Mouse (Mus musculus) cerebellum, adult 8-10 months (tissue): ENCODE measurements at regions not wholly inside any gene's neighbourhood (a gene's known extent, or its start where the extent isn't known, plus 50 kb on each side); places are given as distances from the start of the nearest gene placed in this dataset.
"Not testable (repeated sequence)": the region's sequence is repeated elsewhere in the genome, so short reads cannot be mapped to it uniquely, and the experiment has no call there.

Experiments used
- DNase-seq: peaks from one replicate; pipeline ENCODE4 v3.0.0; 2022

- no peak for DNase-seq
Measured at GRCm38 (mm10) chr13:70205334-70205733, 403.1 kb downstream of the Med10 start.

DNA sequence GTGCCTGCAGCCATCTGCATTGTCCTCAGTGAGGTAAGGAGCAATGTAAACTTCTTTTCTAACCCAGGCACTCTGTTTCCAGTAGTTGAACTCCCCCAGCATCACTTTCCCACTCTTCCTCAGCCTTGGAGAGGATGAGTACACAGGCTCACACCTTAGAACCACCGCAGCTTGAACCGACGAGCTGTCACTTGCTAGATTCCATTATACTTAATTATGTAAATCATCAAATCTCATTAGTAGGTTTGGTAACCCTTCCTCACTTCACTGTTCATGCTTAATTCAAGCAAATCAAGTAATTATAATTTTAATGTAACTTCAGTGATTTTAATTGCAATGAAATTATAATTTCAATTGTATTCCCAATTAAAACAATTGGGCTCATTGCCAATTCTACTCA is 408.0 kb downstream of the Med10 start:
- DNase-seq, result no peak

GRCm38 (mm10) chr13:70213017-70213416 is 410.8 kb downstream of the Med10 start:
- no peak for DNase-seq

- no peak for DNase-seq
Measured at GRCm38 (mm10) chr13:70213622-70214021, 411.4 kb downstream of the Med10 start.

DNA sequence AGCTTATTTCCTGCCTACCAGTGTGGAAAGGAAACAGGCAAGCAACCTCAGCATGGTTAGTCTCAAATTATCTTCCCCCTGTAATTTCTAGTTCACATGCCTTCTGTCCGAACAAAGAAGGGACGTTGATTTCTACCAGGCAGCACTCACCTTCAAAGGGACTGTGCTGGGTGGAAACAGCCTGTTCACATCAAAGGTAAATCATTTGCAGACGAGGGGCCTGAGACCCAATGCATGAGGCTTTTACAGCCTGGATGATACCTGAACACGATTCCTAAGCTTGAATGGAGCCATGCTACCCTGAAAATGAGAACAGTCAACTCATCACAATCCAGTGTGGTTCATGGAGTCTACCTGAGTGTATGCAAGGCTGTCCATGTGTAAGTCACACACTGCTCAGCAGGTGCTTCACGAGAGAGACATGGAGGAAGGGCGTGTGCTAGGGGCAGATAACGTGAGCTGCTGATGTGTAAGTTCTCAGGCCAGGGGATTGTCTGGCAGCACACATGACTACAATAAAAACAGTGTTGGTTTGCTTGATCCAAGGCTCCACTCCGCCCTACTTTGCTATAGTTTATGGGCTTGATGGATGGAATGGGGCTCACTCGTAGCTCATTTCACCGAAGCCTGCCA is 411.9 kb downstream of the Med10 start:
- DNase-seq, result no peak

DNA sequence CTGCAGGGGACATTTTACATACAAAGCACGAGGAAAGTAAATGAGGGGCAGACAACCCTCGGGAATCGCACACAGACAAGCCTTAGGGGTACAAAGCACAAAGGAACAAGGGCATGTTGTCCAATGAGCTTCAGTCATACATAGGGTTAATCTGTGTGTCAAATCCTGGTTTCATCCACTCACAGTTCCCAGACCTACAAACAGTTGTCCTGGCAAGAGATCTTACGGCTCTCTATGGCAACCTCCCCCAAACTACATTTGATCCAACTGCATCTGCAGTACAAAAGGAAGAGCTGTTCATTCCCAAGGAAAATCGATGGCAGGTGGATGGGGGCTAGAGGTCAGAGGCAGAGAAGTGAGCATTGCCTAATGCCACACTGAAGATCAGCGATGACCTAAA is 413.9 kb downstream of the Med10 start:
- no peak for DNase-seq

DNA sequence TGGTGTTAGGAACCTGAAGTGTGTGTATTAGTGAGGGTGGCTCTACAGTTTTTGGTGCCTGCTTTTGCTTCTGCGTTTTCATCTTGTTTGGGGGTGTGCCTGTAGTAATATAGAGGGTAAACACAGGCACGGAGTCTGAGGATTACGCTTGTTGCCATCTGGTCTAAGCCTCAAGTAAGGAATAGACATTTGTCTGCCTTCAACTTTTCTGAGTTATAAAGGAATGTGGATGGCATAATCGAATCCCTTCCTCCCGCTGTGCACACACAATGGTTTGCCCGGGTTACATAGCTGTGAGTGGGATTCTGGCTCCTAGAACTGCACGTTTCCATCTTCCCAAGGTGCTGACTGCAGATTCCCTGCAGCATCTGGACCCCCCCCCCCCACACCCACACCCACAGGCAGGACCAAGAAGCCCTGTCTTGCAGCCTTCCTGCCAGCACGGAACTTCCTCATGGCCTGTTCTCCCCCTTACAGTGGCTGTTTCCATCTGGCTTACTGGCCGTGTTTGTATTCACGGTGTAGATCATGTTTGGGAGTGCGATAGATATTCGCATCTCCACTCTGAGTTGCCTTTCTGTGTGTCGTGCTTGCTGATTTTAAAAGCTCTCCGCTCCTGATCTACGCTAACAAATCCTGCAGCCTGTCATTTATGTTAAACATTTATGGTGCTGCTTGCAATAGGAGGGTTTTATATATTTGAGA is 415.4 kb downstream of the Med10 start:
- no peak for DNase-seq

DNA sequence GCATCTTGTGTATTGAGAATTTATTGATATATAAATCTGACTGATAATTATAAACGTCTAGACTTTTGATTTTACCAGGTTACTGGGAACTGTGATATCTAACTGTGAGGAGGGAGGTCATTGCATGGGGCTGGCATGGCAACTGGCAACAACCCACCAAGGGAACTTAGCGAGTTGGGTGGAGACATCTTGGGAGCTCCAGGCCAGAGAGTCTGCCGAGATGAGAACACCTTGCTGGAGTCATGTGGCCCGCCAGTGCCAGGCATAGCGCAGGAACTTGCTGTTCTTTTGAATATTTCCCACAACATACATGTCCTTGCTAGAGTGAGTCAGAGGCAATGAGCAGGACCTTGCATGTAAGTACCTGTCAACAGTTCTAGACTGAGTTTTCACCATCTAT is 413.9 kb downstream of the Ice1 start:
- DNase-seq, result no peak

DNA sequence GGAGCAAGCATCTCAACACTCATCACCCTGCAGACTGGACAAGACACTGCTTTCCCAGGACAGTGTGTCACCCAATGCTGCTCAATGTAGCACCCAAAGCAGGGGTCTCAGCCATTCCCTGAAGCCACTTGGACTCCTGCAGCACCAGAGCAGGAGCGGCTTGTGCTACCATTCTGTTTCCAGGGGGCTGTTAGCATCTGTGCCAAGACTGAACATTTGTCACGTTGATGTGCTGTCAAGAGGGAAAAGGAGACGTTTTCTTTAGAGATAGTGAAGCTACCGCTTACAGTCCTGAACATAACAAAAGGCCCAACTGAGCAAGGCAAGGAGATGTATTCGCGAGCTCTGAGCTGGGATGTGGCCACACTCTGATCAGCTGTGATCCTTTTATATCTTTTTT is 410.3 kb downstream of the Ice1 start:
- DNase-seq, result no peak

GRCm38 (mm10) chr13:70233896-70234799 is 403.3 kb downstream of the Ice1 start:
- DNase-seq, result peak; percentile 82

- DNase-seq, result no peak
Measured at GRCm38 (mm10) chr13:70243598-70244157, 393.8 kb downstream of the Ice1 start.

DNA sequence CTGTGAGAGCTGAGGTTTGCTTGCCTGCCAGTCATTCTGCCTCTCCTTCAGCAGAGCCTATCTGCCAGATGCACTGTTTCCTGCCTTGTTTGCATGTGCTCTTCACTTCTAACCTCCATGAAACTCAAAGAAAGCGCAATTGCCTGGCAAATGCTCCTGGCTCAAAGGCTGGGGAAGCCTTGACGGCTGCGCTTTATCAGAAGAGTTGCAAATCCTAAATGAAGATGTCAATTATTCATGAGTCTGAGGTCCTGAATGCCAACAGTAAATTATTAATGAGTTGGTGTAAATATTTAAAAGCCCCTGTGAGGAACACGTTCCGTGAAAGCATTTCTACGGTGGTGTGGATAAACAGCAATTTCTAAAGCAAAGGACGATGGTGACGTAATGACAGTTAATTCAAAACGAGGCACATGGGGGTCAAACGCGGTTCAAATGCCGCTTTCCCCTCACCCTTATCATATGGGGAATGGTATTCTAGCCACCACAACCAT is 377.4 kb downstream of the Ice1 start:
- no peak for DNase-seq

GRCm38 (mm10) chr13:70263654-70264053 is 373.8 kb downstream of the Ice1 start:
- no peak for DNase-seq

- not testable (repeated sequence) for DNase-seq
Measured at GRCm38 (mm10) chr13:70276884-70277378, 360.5 kb downstream of the Ice1 start.

GRCm38 (mm10) chr13:70277667-70278591 is 359.5 kb downstream of the Ice1 start:
- DNase-seq, result no peak

- no peak for DNase-seq
Measured at GRCm38 (mm10) chr13:70281051-70281847, 356.2 kb downstream of the Ice1 start.

DNA sequence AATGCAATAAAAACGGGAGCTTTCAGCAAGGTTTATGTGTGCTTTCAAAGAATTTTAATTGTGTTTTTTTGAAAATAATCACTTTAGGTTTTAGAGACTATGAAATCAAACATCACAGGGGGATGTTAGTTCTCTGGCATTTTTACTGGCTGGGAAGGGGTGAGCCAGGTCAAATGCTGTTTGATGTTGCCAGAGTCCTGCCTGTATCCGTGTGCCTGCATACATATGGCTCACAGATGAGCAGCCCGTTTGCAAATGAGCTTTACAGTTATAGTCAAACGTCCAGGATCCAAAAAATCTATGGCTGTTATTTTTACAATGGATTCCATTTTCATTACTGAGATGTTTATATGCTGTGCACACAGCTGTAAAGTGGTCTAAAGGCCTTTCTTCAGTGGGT is 354.7 kb downstream of the Ice1 start:
- DNase-seq, result no peak

DNA sequence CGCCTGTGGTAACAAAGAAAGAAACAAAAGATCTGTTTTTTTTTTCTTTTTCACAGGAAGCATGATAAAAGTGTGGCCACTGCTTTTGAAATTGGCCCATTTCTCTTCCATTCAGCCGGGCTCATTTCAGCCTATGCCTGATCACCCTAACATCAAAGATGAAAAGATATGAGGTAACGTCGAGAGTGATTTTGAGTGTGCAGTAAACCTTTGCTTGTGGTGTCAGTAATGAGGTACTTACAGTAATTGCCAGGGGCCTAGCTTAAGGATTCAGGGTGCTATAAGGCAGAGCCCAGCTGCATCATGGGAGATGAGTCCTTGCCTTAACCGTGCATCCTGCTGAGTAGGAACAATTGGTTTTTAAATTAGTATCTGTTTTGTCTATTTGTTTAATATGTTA is 354.2 kb downstream of the Ice1 start:
- no peak for DNase-seq

GRCm38 (mm10) chr13:70292713-70293112 is 344.7 kb downstream of the Ice1 start:
- DNase-seq, result no peak

DNA sequence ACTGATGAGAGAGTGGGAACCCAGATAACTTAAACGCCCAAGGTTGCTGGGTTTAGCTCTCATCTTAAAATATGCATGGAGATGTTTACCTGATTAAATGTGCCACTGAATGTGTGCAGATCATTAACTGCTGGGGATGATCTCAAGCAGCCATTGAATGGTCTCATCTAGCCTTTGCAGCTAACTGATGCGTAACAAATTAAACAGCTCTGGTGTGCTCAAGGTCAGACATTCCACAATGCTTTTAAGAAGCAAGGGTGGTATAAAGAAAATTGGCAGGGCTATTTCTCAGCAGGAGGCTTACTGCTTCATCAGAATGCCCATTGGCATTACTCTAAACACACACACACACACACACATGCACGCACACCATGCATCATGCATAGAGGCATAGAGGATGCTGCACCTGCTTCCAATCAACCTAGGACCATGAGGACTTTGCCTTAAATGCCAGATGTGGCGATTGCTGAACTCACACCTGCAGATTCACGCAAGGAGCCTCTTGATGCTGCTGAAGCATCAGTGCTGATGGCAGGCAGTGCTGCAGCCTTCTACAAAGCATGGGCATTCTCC is 333.4 kb downstream of the Ice1 start:
- no peak for DNase-seq

- no peak for DNase-seq
Measured at GRCm38 (mm10) chr13:70310516-70310915, 326.9 kb downstream of the Ice1 start.
